ENCODE assay signal across 8 mouse cellular contexts in the genomic region with DNA sequence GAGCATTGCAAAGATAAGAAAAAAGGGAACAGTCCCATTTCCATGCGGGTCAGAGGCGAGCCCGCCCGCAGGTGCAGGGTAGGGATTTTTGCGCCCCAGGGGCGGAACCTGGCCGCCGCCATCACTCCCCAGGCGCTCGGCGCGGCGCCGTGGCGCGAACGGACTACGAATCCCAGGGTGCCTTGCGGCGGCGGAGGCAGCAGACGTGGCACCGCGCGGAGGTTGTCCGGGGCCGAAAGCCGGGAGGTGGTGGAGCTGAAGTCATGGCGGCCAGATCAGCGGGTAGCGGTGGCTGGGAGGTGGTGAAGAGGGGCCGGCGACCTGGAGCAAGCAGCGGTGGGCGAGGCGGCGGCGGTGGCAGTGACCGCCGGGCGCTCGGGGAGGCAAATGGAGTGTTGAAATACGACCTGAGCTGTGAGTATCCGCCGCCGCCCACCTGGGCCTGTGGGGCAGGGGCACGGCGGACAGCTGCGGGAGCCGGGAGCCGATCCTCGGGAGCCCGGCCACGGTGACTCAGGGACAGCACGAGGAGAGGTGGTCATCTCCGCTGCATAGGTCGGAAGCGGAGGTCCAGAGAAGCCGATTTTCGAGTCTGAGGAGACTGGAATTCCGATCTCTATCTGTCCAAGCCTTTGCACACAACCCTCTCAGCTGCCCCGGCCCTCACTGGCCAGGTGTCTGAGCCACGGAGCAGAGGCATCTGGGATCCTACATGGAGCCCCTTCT. TPM values are rescaled to one million over a fixed set of nuclear protein-coding genes. Genes with fewer than 3 reads are reported as not detected.
DNase-seq lines count a peak whose midpoint lies in the region; ATAC-seq and TF ChIP-seq lines count a peak whose summit lies in the region.

No protein-coding gene starts in this region.

- H3K36me3 ChIP-seq in embryonic facial prominence, embryonic 13.5 days, result peaks cover 54% of the 10 kb centered on the region
- peaks cover 47% of the 10 kb centered on the region for H3K36me3 ChIP-seq in limb, embryonic 15.5 days
- peaks cover 54% of the 10 kb centered on the region for H3K36me3 ChIP-seq in midbrain, postnatal 0 days (ENCODE audit: insufficient read depth, low read length)

- peak; percentile 92 for DNase-seq in A20 (ENCODE audit: low read depth, low spot score)
- peak; percentile 80 to 85 for DNase-seq in adrenal gland, postnatal 4 days (ENCODE audit: low spot score in 2 of 2)
- DNase-seq in heart, adult 8-10 months (ENCODE audit: low spot score), result peak; percentile 91
- peak; percentile 89 for DNase-seq in kidney, adult 9 months
- DNase-seq in midbrain, postnatal 0 days (ENCODE audit: low spot score), result peak; percentile 81
- peak; percentile 92 to 97 for DNase-seq in spleen, postnatal 10 days (ENCODE audit: low spot score in 2 of 2)

- ATAC-seq in embryonic facial prominence, embryonic 13.5 days (ENCODE audit: insufficient number of reproducible peaks, insufficient read depth, low FRiP score, low TSS enrichment, low read depth), result peak; percentile 89
- ATAC-seq in limb, embryonic 15.5 days (ENCODE audit: insufficient number of reproducible peaks, low FRiP score, low TSS enrichment, low read depth), result peak; percentile 88
- ATAC-seq in midbrain, postnatal 0 days (ENCODE audit: low FRiP score), result peak; percentile 89

- H3K9ac ChIP-seq in embryonic facial prominence, embryonic 13.5 days, result peak overlapping the region; percentile 96
- H3K9ac ChIP-seq in limb, embryonic 15.5 days, result peak overlapping the region; percentile 83
- peak overlapping the region; percentile 83 for H3K9ac ChIP-seq in midbrain, postnatal 0 days (replicated peaks; ENCODE audit: low read length, poor library complexity, severe bottlenecking)

- peaks cover 17% of the 10 kb centered on the region for H3K4me1 ChIP-seq in embryonic facial prominence, embryonic 13.5 days
- H3K4me1 ChIP-seq in limb, embryonic 15.5 days, result peaks cover 26% of the 10 kb centered on the region
- H3K4me1 ChIP-seq in midbrain, postnatal 0 days (ENCODE audit: insufficient read depth, low read length), result peaks cover 5% of the 10 kb centered on the region; the same call in 1 of the 2 replicates

- no peak for TF ChIP-seq CTCF in midbrain, postnatal 0 days (IDR thresholded peaks at IDR 0.05)

- H3K4me2 ChIP-seq in embryonic facial prominence, embryonic 13.5 days, result peak overlapping the region; percentile 82
- peak overlapping the region; percentile 67 for H3K4me2 ChIP-seq in limb, embryonic 15.5 days
- H3K4me2 ChIP-seq in midbrain, postnatal 0 days (ENCODE audit: low read depth, low read length, poor library complexity, severe bottlenecking), result peak overlapping the region; percentile 66

- H3K4me3 ChIP-seq in embryonic facial prominence, embryonic 13.5 days, result peak overlapping the region; percentile 87
- peak overlapping the region; percentile 78 for H3K4me3 ChIP-seq in limb, embryonic 15.5 days
- peak overlapping the region; percentile 59 for H3K4me3 ChIP-seq in midbrain, postnatal 0 days (ENCODE audit: low read depth, low read length)

- H3K27me3 ChIP-seq in embryonic facial prominence, embryonic 13.5 days, result no peaks in the 10 kb centered on the region
- H3K27me3 ChIP-seq in limb, embryonic 15.5 days, result no peaks in the 10 kb centered on the region
- H3K27me3 ChIP-seq in midbrain, postnatal 0 days (ENCODE audit: insufficient read depth, low read length), result no peaks in the 10 kb centered on the region

- peak overlapping the region; percentile 49 for H3K27ac ChIP-seq in embryonic facial prominence, embryonic 13.5 days
- H3K27ac ChIP-seq in limb, embryonic 15.5 days, result peak overlapping the region; percentile 81
- peak overlapping the region; percentile 72 for H3K27ac ChIP-seq in midbrain, postnatal 0 days (ENCODE audit: low read depth, low read length)

- no peaks in the 10 kb centered on the region for H3K9me3 ChIP-seq in embryonic facial prominence, embryonic 13.5 days
- H3K9me3 ChIP-seq in limb, embryonic 15.5 days, result no peaks in the 10 kb centered on the region
- H3K9me3 ChIP-seq in midbrain, postnatal 0 days (ENCODE audit: low read length), result no peaks in the 10 kb centered on the region

- WGBS in embryonic facial prominence, embryonic 13.5 days, result under 1% methylated on average over 63 of the region's 63 CpGs
- under 1% methylated on average over 63 of the region's 63 CpGs for WGBS in limb, embryonic 15.5 days
- under 1% methylated on average over 62 of the region's 63 CpGs for WGBS in midbrain, postnatal 0 days

RNA-seq across cellular contexts. Expression of gene Tmem214, which starts 1.8 kb away (rescaled TPM):
- total RNA-seq in adrenal gland, postnatal 4 days (2021), result 10 to 100 TPM; 61.2 to 63.4 TPM
- 71.1 and 82.2 TPM in 2 replicates for polyA plus RNA-seq in embryonic facial prominence, embryonic 13.5 days (2015; fragmentation: Nextera tagmentation; extraction: Ambion mirVana)
- 10 to 100 TPM; 37.4 to 39.9 (median 38.4) TPM for total RNA-seq in heart, adult 8-10 months (2022)
- polyA plus RNA-seq in limb, embryonic 15.5 days (2015; fragmentation: Nextera tagmentation; extraction: Ambion mirVana), result 97.7 and 97.9 TPM in 2 replicates
- total RNA-seq in midbrain, postnatal 0 days (2014; rRNA removed), result 77.5 and 78.3 TPM in 2 replicates
- polyA plus RNA-seq in midbrain, postnatal 0 days (2015; fragmentation: Nextera tagmentation; extraction: Ambion mirVana), result 64.5 and 64.6 TPM in 2 replicates

RNA-seq across cellular contexts. Expression of gene Agbl5, which starts 18.9 kb away (rescaled TPM):
- total RNA-seq in adrenal gland, postnatal 4 days (2021), result 10 to 100 TPM; 26.8 to 30.6 TPM
- polyA plus RNA-seq in embryonic facial prominence, embryonic 13.5 days (2015; fragmentation: Nextera tagmentation; extraction: Ambion mirVana), result 28.6 and 32.8 TPM in 2 replicates
- total RNA-seq in heart, adult 8-10 months (2022), result 1 to 10 TPM; 4.9 to 6.3 (median 5.6) TPM
- polyA plus RNA-seq in limb, embryonic 15.5 days (2015; fragmentation: Nextera tagmentation; extraction: Ambion mirVana), result 16.4 and 21.9 TPM in 2 replicates
- total RNA-seq in midbrain, postnatal 0 days (2014; rRNA removed), result 50.7 and 73.4 TPM in 2 replicates
- polyA plus RNA-seq in midbrain, postnatal 0 days (2015; fragmentation: Nextera tagmentation; extraction: Ambion mirVana), result 19.1 and 22.3 TPM in 2 replicates

RNA-seq across cellular contexts. Expression of gene Ost4, which starts 38.0 kb away (rescaled TPM):
- 100 to 1,000 TPM; 196 to 201 TPM for total RNA-seq in adrenal gland, postnatal 4 days (2021)
- polyA plus RNA-seq in embryonic facial prominence, embryonic 13.5 days (2015; fragmentation: Nextera tagmentation; extraction: Ambion mirVana), result 415 and 422 TPM in 2 replicates
- total RNA-seq in heart, adult 8-10 months (2022), result 100 to 1,000 TPM; 140 to 164 (median 156) TPM
- 464 and 505 TPM in 2 replicates for polyA plus RNA-seq in limb, embryonic 15.5 days (2015; fragmentation: Nextera tagmentation; extraction: Ambion mirVana)
- 123 and 126 TPM in 2 replicates for total RNA-seq in midbrain, postnatal 0 days (2014; rRNA removed)
- polyA plus RNA-seq in midbrain, postnatal 0 days (2015; fragmentation: Nextera tagmentation; extraction: Ambion mirVana), result 175 and 201 TPM in 2 replicates

RNA-seq across cellular contexts. Expression of gene Emilin1, which starts 43.6 kb away (rescaled TPM):
- total RNA-seq in adrenal gland, postnatal 4 days (2021), result 100 to 1,000 TPM; 100 to 114 TPM
- polyA plus RNA-seq in embryonic facial prominence, embryonic 13.5 days (2015; fragmentation: Nextera tagmentation; extraction: Ambion mirVana), result 199 and 251 TPM in 2 replicates
- total RNA-seq in heart, adult 8-10 months (2022), result 10 to 100 TPM; 13.9 to 16.6 (median 16.0) TPM
- 274 and 287 TPM in 2 replicates for polyA plus RNA-seq in limb, embryonic 15.5 days (2015; fragmentation: Nextera tagmentation; extraction: Ambion mirVana)
- 7.4 and 11.8 TPM in 2 replicates for total RNA-seq in midbrain, postnatal 0 days (2014; rRNA removed)
- polyA plus RNA-seq in midbrain, postnatal 0 days (2015; fragmentation: Nextera tagmentation; extraction: Ambion mirVana), result 9.0 and 9.8 TPM in 2 replicates

RNA-seq across cellular contexts. Expression of gene Khk, which starts 51.7 kb away (rescaled TPM):
- 10 to 100 TPM; 57.2 to 64.8 TPM for total RNA-seq in adrenal gland, postnatal 4 days (2021)
- polyA plus RNA-seq in embryonic facial prominence, embryonic 13.5 days (2015; fragmentation: Nextera tagmentation; extraction: Ambion mirVana), result 17.4 and 17.8 TPM in 2 replicates
- total RNA-seq in heart, adult 8-10 months (2022), result 10 to 100 TPM; 23.8 to 31.8 (median 26.6) TPM
- 23.6 and 28.1 TPM in 2 replicates for polyA plus RNA-seq in limb, embryonic 15.5 days (2015; fragmentation: Nextera tagmentation; extraction: Ambion mirVana)
- total RNA-seq in midbrain, postnatal 0 days (2014; rRNA removed), result 1.4 and 12.3 TPM in 2 replicates
- polyA plus RNA-seq in midbrain, postnatal 0 days (2015; fragmentation: Nextera tagmentation; extraction: Ambion mirVana), result 14.3 and 17.6 TPM in 2 replicates

Comparison
In these comparisons a context has a peak if more than half of its experiments do, and no peak if none do; other contexts are left out.
1. Peak in every context shown above with its lines: DNase-seq, ATAC-seq, H3K4me3 ChIP-seq and H3K27ac ChIP-seq.